Mouse (Mus musculus): ENCODE data around the gene Sesn2.
A peak's percentile ranks its signal among the peaks of the same experiment; 100 is the strongest.
"Not testable (repeated sequence)": the region's sequence is repeated elsewhere in the genome, so short reads cannot be mapped to it uniquely, and the experiment has no call there.

Sesn2 gene

GRCm38 (mm10) chr4:132482956-132483608 lies 27.2 kb downstream of the Sesn2 start:
- DNase-seq (ENCODE audit: low spot score in 2 of 2) = no peak

GRCm38 (mm10) chr4:132482104-132482503 lies 28.2 kb downstream of the Sesn2 start:
- not testable (repeated sequence) for DNase-seq (ENCODE audit: low spot score in 2 of 2)

- DNase-seq (ENCODE audit: low spot score in 2 of 2) = no peak
Observed at GRCm38 (mm10) chr4:132477833-132478232, 32.5 kb downstream of the Sesn2 start.

- no peak for DNase-seq (ENCODE audit: low spot score in 2 of 2)
Observed at GRCm38 (mm10) chr4:132475895-132476878, 34.1 kb downstream of the Sesn2 start.

GRCm38 (mm10) chr4:132474631-132475030 lies 35.7 kb downstream of the Sesn2 start:
- DNase-seq (ENCODE audit: low spot score in 2 of 2) = no peak

- no peak for DNase-seq (ENCODE audit: low spot score in 2 of 2)
Observed at GRCm38 (mm10) chr4:132473411-132473810, 36.9 kb downstream of the Sesn2 start.

- DNase-seq (ENCODE audit: low spot score in 2 of 2) = no peak
Observed at GRCm38 (mm10) chr4:132469873-132470272, 40.4 kb downstream of the Sesn2 start.

GRCm38 (mm10) chr4:132464255-132464613 lies 46.1 kb downstream of the Sesn2 start:
- no peak for DNase-seq (ENCODE audit: low spot score in 2 of 2)

GRCm38 (mm10) chr4:132463430-132464254 lies 46.7 kb downstream of the Sesn2 start, which contains the start of gene Med18:
Gene Med18, minus strand, starts transcription at chr4:132463921.
- DNase-seq (ENCODE audit: low spot score in 2 of 2) = peak; percentile 90 to 92

- DNase-seq (ENCODE audit: low spot score in 2 of 2) = no peak
Observed at GRCm38 (mm10) chr4:132462836-132463235, 47.5 kb downstream of the Sesn2 start.

GRCm38 (mm10) chr4:132460225-132460624 lies 50.1 kb downstream of the Sesn2 start:
- DNase-seq (ENCODE audit: low spot score in 2 of 2) = no peak

GRCm38 (mm10) chr4:132455561-132455960 lies 54.7 kb downstream of the Sesn2 start:
- DNase-seq (ENCODE audit: low spot score in 2 of 2) = no peak

- no peak for DNase-seq (ENCODE audit: low spot score in 2 of 2)
Observed at GRCm38 (mm10) chr4:132455146-132455545, 55.2 kb downstream of the Sesn2 start.

GRCm38 (mm10) chr4:132454216-132454615 lies 56.1 kb downstream of the Sesn2 start:
- no peak for DNase-seq (ENCODE audit: low spot score in 2 of 2)

- DNase-seq (ENCODE audit: low spot score in 2 of 2) = no peak
Observed at GRCm38 (mm10) chr4:132449778-132450177, 60.5 kb downstream of the Sesn2 start.

GRCm38 (mm10) chr4:132446105-132446504 lies 64.2 kb downstream of the Sesn2 start:
- DNase-seq (ENCODE audit: low spot score in 2 of 2) = no peak

GRCm38 (mm10) chr4:132444516-132444915 lies 65.8 kb downstream of the Sesn2 start:
- DNase-seq (ENCODE audit: low spot score in 2 of 2) = no peak
